Mouse (Mus musculus) myocyte (in vitro differentiated cells): ENCODE data around the gene Aoc1. TPM values are rescaled to one million over a fixed set of nuclear protein-coding genes. Genes with fewer than 3 reads are reported as not detected.

Source experiments
- H3K27me3 ChIP-seq: one replicate; pipeline ENCODE4 v1.6.1; 2011; ENCODE audit not compliant: control insufficient read depth, insufficient read depth, insufficient read length
- H3K36me3 ChIP-seq: one replicate; pipeline ENCODE4 v1.6.1; 2011; ENCODE audit not compliant: control insufficient read depth, insufficient read depth
- H3K4me2 ChIP-seq: one replicate; pipeline ENCODE4 v1.6.1; 2011; ENCODE audit warnings: low read depth, control low read depth
- H3K4me3 ChIP-seq: one replicate; pipeline ENCODE4 v1.5.1; 2011; ENCODE audit warnings: mild to moderate bottlenecking, control low read depth, moderate library complexity
- H3K79me2 ChIP-seq: one replicate; pipeline ENCODE4 v1.6.1; 2011; ENCODE audit not compliant: control insufficient read depth, insufficient read depth
- H3ac ChIP-seq: one replicate; pipeline ENCODE4 v1.6.1; 2011; ENCODE audit not compliant: control insufficient read depth, insufficient read length
- CEBPB ChIP-seq: IDR thresholded peaks from 2 replicates; pipeline ENCODE4 v1.6.1; 2011; ENCODE audit warnings: mild to moderate bottlenecking, moderate library complexity; ENCODE audit not compliant: poor library complexity, insufficient read depth, severe bottlenecking
- E2F4 ChIP-seq: IDR thresholded peaks from one replicate; pipeline ENCODE4 v1.6.1; 2011; ENCODE audit warnings: mild to moderate bottlenecking, control low read depth, moderate library complexity; ENCODE audit not compliant: insufficient read depth
- MAX ChIP-seq: IDR thresholded peaks from one replicate; pipeline ENCODE4 v1.6.1; 2011; ENCODE audit warnings: low read depth, mild to moderate bottlenecking, control low read depth
- MYOD1 ChIP-seq, 3 experiments: IDR thresholded peaks; one replicate each; pipeline ENCODE4 v1.6.1; 2011; ENCODE audit warnings: control low read depth in 2 of 3, low read depth in 2 of 3, mild to moderate bottlenecking in 2 of 3, moderate library complexity in 1 of 3; ENCODE audit not compliant: insufficient read length in 2 of 3, control insufficient read depth in 1 of 3
- MYOG ChIP-seq, 3 experiments: IDR thresholded peaks; one replicate each; pipeline ENCODE4 v1.6.1; 2011; ENCODE audit warnings: control low read depth in 2 of 3, low read depth in 2 of 3, mild to moderate bottlenecking in 2 of 3; ENCODE audit not compliant: insufficient read length in 2 of 3, control insufficient read depth in 1 of 3, insufficient read depth in 1 of 3
- POLR2A ChIP-seq: IDR thresholded peaks from one replicate; pipeline ENCODE4 v1.6.1; 2011; ENCODE audit warnings: low read depth, mild to moderate bottlenecking, control low read depth, moderate library complexity; ENCODE audit not compliant: insufficient read length
- POLR2AphosphoS2 ChIP-seq: IDR thresholded peaks from one replicate; pipeline ENCODE4 v1.6.1; 2011; ENCODE audit warnings: low read depth, control low read depth; ENCODE audit not compliant: insufficient read length
- REST ChIP-seq: IDR thresholded peaks from one replicate; pipeline ENCODE4 v1.6.1; 2011; ENCODE audit warnings: mild to moderate bottlenecking, control low read depth, moderate library complexity; ENCODE audit not compliant: insufficient read depth, insufficient read length
- SRF ChIP-seq: IDR thresholded peaks from one replicate; pipeline ENCODE4 v1.6.1; 2011; ENCODE audit warnings: low read depth; ENCODE audit not compliant: control insufficient read depth, insufficient read length
- TCF12 ChIP-seq: IDR thresholded peaks from one replicate; pipeline ENCODE4 v1.6.1; 2011; ENCODE audit warnings: mild to moderate bottlenecking, control low read depth; ENCODE audit not compliant: poor library complexity, insufficient read depth, severe bottlenecking
- TCF3 ChIP-seq: IDR thresholded peaks from one replicate; pipeline ENCODE4 v1.6.1; 2011; ENCODE audit warnings: low read depth, control low read depth; ENCODE audit not compliant: insufficient read length
- USF1 ChIP-seq: IDR thresholded peaks from one replicate; pipeline ENCODE4 v1.6.1; 2011; ENCODE audit warnings: low read depth, mild to moderate bottlenecking, control low read depth, moderate library complexity
- polyA plus RNA-seq: library from polyadenylated mRNA; unstranded; fragments of >200 nt; fragmentation: generic; extraction: Trizol; gene quantifications from one replicate; pipeline ENCODE4 v1.2.1, GENCODE M21; 2012; ENCODE audit warnings: missing spikeins

Aoc1 gene
- polyA plus RNA-seq, 1 experiment: not detected

DNA sequence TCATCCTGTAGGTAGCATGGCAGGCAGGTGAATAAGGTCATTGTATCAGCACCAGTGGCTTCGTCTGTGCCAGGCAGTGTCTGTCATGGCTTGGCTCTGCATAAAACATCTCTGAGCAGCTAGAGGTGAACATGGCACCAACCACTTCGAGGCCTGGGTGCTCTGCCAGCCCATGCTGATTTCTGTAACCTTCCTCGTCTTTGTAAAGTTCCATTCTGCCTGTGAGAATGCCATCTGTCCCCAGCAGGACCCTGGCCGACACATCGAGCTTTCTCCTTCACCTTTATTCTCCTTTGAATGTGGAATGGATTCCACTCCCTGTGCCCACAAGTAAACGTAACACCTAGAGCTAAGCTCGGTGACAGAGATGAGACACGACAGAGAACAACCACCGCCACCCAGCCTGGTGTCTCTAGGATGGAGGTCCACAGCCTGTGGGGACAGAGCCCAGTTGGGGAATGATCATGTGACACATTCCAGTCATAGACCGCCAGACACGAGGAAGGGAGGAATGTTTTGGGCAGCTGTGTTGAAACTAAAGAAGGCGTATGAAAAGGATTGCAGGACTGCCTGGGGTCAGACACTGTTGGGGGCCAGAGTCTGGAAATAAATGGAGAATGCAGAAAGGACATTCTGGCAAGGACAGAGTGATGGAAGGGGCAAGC lies 10.9 kb upstream of the Aoc1 start:
- Histone ChIP-seq H3K79me2 (no peaks in the 10 kb centered on the region), H3K4me3 (no peak overlapping the region), H3ac (no peak overlapping the region), H3K27me3 (no peaks in the 10 kb centered on the region), H3K36me3 (no peaks in the 10 kb centered on the region), H3K4me2 (no peak overlapping the region)
- TF ChIP-seq MYOD1 (IDR thresholded peaks at IDR 0.05; ENCODE audit: control insufficient read depth in 1 of 3, insufficient read length in 2 of 3, low read depth in 2 of 3) (no peak), TCF12 (no peak), TCF3 (no peak), MAX (no peak), POLR2A (no peak), POLR2AphosphoS2 (no peak), SRF (no peak), MYOG (IDR thresholded peaks at IDR 0.05; ENCODE audit: control insufficient read depth in 1 of 3, insufficient read depth in 1 of 3, insufficient read length in 2 of 3, low read depth in 2 of 3) (no peak), REST (no peak)

DNA sequence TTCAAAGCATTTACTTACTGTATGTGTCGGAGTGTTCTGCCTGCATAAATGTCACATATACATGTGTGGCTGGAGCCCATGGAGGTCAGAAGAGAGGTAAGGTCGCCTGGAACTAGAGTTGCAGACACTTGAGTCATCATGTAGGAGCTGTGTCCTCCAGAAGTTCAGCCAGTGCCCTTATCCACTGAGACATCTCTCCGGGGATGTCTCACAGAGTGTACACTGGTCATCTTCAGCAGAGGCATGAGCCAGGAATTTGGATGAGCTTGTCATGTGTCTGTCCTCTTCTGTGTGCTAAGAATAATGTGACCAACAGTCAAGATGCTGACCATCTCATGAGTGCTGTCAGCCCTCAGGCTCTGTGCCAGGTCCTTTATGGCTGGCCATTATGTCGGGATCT lies 9.9 kb upstream of the Aoc1 start:
- H3K4me3 ChIP-seq: no peak overlapping the region
- H3ac ChIP-seq: no peak overlapping the region

DNA sequence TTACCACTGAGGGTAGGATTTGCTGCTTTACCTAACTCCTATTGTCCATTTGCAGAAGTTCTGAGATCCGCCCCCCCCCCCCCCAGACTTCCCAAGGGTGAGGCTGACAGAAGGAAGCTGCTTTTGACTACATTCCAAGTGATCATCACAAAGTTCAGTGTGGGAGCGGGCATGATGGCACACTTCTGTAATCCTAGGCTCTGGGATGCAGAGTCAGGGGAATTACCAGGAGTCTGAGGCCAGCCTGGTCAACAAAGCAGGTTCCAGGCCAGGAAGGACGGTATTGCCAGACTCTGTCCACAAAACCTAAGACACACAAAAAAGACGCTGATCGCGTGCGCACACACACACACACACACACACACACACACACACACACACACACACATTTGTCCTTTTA lies 9.2 kb upstream of the Aoc1 start:
- TF ChIP-seq MAX: no peak
- TF ChIP-seq TCF3: no peak
- no peak for TF ChIP-seq POLR2A
- TF ChIP-seq REST: no peak
- no peak for TF ChIP-seq USF1
- no peak for TF ChIP-seq CEBPB

More for the DNA sequence above, 9.9 kb upstream of the Aoc1 start:
- H3K79me2 ChIP-seq: no peaks in the 10 kb centered on the region
- H3K4me2 ChIP-seq: no peak overlapping the region
- no peaks in the 10 kb centered on the region for H3K27me3 ChIP-seq
- TF ChIP-seq POLR2AphosphoS2 (no peak), CEBPB (no peak), MYOG (IDR thresholded peaks at IDR 0.05; ENCODE audit: control insufficient read depth in 1 of 3, insufficient read depth in 1 of 3, insufficient read length in 2 of 3, low read depth in 2 of 3) (no peak), E2F4 (no peak)
- no peaks in the 10 kb centered on the region for H3K36me3 ChIP-seq

DNA sequence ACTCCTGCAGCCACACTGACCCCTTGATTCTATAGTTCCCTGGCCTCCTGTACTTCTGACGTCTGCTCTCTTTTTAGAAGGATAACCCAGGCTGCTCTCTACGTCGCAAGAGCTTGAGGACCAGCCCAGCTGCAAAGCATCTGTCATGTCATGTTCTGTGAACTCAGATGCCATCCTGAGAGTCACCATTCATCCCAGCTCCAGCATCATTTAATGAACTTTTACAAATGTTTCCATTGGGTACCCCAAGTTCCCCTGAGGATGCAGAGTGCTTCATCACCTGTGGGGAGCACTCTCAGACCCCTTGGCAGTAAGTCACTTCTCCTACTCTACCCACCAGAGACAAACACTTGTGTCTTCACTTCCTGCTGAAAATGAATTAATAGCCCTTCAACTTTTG lies 8.5 kb upstream of the Aoc1 start:
- no peak for TF ChIP-seq TCF3
- no peak for TF ChIP-seq USF1
- no peak for TF ChIP-seq POLR2AphosphoS2
- no peak for TF ChIP-seq POLR2A
- no peak for TF ChIP-seq MAX
- TF ChIP-seq TCF12: no peak
- TF ChIP-seq E2F4: no peak
- no peak for TF ChIP-seq MYOG (IDR thresholded peaks at IDR 0.05; ENCODE audit: control insufficient read depth in 1 of 3, insufficient read depth in 1 of 3, insufficient read length in 2 of 3, low read depth in 2 of 3)
- Histone ChIP-seq H3K4me2 (no peak overlapping the region), H3K27me3 (no peaks in the 10 kb centered on the region), H3K4me3 (no peak overlapping the region), H3ac (no peak overlapping the region), H3K79me2 (no peaks in the 10 kb centered on the region), H3K36me3 (no peaks in the 10 kb centered on the region)

More for the DNA sequence above, 9.2 kb upstream of the Aoc1 start:
- Histone ChIP-seq H3K4me3 (no peak overlapping the region), H3K4me2 (no peak overlapping the region), H3K27me3 (no peaks in the 10 kb centered on the region), H3K36me3 (no peaks in the 10 kb centered on the region), H3K79me2 (no peaks in the 10 kb centered on the region), H3ac (no peak overlapping the region)

DNA sequence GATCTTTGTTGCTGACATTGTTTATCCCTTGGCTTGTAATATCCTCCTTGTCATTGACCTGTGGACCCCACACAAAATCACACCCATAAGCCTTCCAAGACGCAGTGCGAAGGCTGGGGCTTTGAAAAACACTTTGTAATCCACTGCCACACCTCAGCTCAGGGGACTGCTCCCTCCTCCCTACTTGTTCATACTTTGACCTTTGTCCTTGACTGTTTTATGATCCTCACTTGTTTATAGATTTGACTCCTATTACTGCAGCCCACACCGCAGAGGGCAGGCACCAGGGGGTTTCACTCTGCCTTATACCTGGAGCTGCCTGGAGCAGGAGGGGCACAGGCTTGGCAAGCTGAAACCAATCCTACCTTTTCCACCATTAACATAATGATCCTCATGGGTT lies 8.0 kb upstream of the Aoc1 start:
- TF ChIP-seq POLR2AphosphoS2 (no peak), E2F4 (no peak), REST (no peak), MYOD1 (IDR thresholded peaks at IDR 0.05; ENCODE audit: control insufficient read depth in 1 of 3, insufficient read length in 2 of 3, low read depth in 2 of 3) (no peak), MAX (no peak), POLR2A (no peak), SRF (no peak), TCF12 (no peak), USF1 (no peak), TCF3 (no peak), MYOG (IDR thresholded peaks at IDR 0.05; ENCODE audit: control insufficient read depth in 1 of 3, insufficient read depth in 1 of 3, insufficient read length in 2 of 3, low read depth in 2 of 3) (no peak), CEBPB (no peak)
- Histone ChIP-seq H3K4me2 (no peak overlapping the region), H3K27me3 (no peaks in the 10 kb centered on the region), H3ac (no peak overlapping the region), H3K4me3 (no peak overlapping the region), H3K79me2 (no peaks in the 10 kb centered on the region), H3K36me3 (no peaks in the 10 kb centered on the region)
